Mouse (Mus musculus) cerebellum, adult 2 months (tissue): ENCODE measurements around the gene Rnf149.

Source experiments
- CTCF ChIP-seq: fragments of 200-500 bp; IDR thresholded peaks from 2 replicates; pipeline ENCODE4 v1.5.1; 2011; ENCODE audit warnings: low read depth, mild to moderate bottlenecking, control low read depth, low read length, moderate library complexity, borderline replicate concordance; ENCODE audit not compliant: insufficient read depth
- POLR2A ChIP-seq: fragments of 200-500 bp; IDR thresholded peaks from 2 replicates; pipeline ENCODE4 v1.6.1; 2011; ENCODE audit warnings: low read length, control low read depth, borderline replicate concordance; ENCODE audit not compliant: insufficient read depth

GRCm38 (mm10) chr1:39581215-39581614 is 4.0 kb upstream of the Rnf149 start:
- TF ChIP-seq CTCF (no peak), POLR2A (no peak)
